Mouse (Mus musculus): Measurements from ENCODE around the gene Entpd3.

Entpd3 gene

GRCm38 (mm10) chr9:120569721-120570333 lies 30.2 kb downstream of the Entpd3 start:
- ChIA-PET CTCF (interaction anchor here (0.6 to 5.7 kb wide), 54 partner anchors 9 to 1113 kb away, joined by 3 to 140 read pairs (median 4); partner anchors contain the start of genes Eif1b (in 1 of the 4) and Entpd3 (in 1 of the 4)), POLR2A (interaction anchor here (0.6 to 5.1 kb wide), 43 partner anchors 10 to 607 kb away, joined by 3 to 104 read pairs (median 5); partner anchors contain the start of genes Eif1b (in 1 of the 4), Entpd3 (in 1 of the 4) and Rpsa (in 1 of the 4))

GRCm38 (mm10) chr9:120570334-120570725 lies 30.7 kb downstream of the Entpd3 start:
- CTCF ChIA-PET = interaction anchor here (0.6 to 5.7 kb wide), 35 partner anchors 10 to 1456 kb away, joined by 3 to 140 read pairs (median 5); partner anchors contain the start of genes Eif1b (in 1 of the 4) and Entpd3 (in 1 of the 4)
- POLR2A ChIA-PET = interaction anchor here (0.7 to 5.1 kb wide), 31 partner anchors 11 to 765 kb away, joined by 3 to 104 read pairs (median 10); partner anchors contain the start of genes Eif1b (in 1 of the 4), Entpd3 (in 1 of the 4) and Rpsa (in 1 of the 4)

- ChIA-PET CTCF (interaction anchor here (0.5 to 5.7 kb wide), 22 partner anchors 11 to 1457 kb away, joined by 3 to 140 read pairs (median 10); partner anchors contain the start of genes Eif1b (in 1 of the 4) and Entpd3 (in 1 of the 4)), POLR2A (interaction anchor here (0.6 to 5.1 kb wide), 94 partner anchors 8 to 1191 kb away, joined by 3 to 104 read pairs (median 4); partner anchors contain the start of genes Entpd3 (in 2 of the 4), Eif1b (in 1 of the 4), Mobp (in 1 of the 4) and Nktr (in 1 of the 4))
Measured at GRCm38 (mm10) chr9:120570741-120571592, 31.3 kb downstream of the Entpd3 start, which contains the start of gene Rpl14. Rpl14 (plus strand) TSS chr9:120571444.

- CTCF ChIA-PET = interaction anchor here (0.8 to 5.7 kb wide), 12 partner anchors 10 to 80 kb away, joined by 3 to 140 read pairs (median 20); partner anchors contain the start of genes Eif1b (in 1 of the 4) and Entpd3 (in 1 of the 4)
- POLR2A ChIA-PET = interaction anchor here (0.6 to 5.1 kb wide), 96 partner anchors 8 to 1282 kb away, joined by 3 to 104 read pairs (median 4); partner anchors contain the start of genes Entpd3 (in 2 of the 4), Csrnp1 (in 1 of the 4), Eif1b (in 1 of the 4) and Mobp (in 1 of the 4)
Measured at GRCm38 (mm10) chr9:120571593-120572385, 32.2 kb downstream of the Entpd3 start.

GRCm38 (mm10) chr9:120575748-120576661 lies 36.4 kb downstream of the Entpd3 start:
- CTCF ChIA-PET = interaction anchor here in 1 of 4 experiments (1.3 kb wide), 1 partner anchor 74 kb away, joined by 3 read pairs; no protein-coding TSS in a partner anchor
- POLR2A ChIA-PET = interaction anchor here in 2 of 4 experiments (0.7 to 1.1 kb wide), 3 partner anchors 74 to 448 kb away, joined by 3 to 4 read pairs (median 3); partner anchors contain the start of gene Rpsa (in 1 of the 2)

GRCm38 (mm10) chr9:120576662-120577013 lies 37.0 kb downstream of the Entpd3 start:
- CTCF ChIA-PET = interaction anchor here in 1 of 4 experiments (1.3 kb wide), 1 partner anchor 75 kb away, joined by 3 read pairs; no protein-coding TSS in a partner anchor
- POLR2A ChIA-PET = interaction anchor here in 2 of 4 experiments (0.7 to 1.1 kb wide), 3 partner anchors 75 to 449 kb away, joined by 3 to 4 read pairs (median 3); partner anchors contain the start of gene Rpsa (in 1 of the 2)

GRCm38 (mm10) chr9:120577133-120577651 lies 37.6 kb downstream of the Entpd3 start:
- POLR2A ChIA-PET = interaction anchor here in 2 of 4 experiments (0.7 to 2.4 kb wide), 4 partner anchors 8 to 450 kb away, joined by 3 to 6 read pairs (median 3); partner anchors contain the start of gene Rpsa (in 1 of the 2)
- CTCF ChIA-PET = no interaction called here

GRCm38 (mm10) chr9:120577706-120578405 lies 38.2 kb downstream of the Entpd3 start:
- ChIA-PET CTCF (interaction anchor here in 1 of 4 experiments (2.5 kb wide), 1 partner anchor 76 kb away, joined by 5 read pairs; no protein-coding TSS in a partner anchor), POLR2A (interaction anchor here in 1 of 4 experiments (1.0 to 2.4 kb wide), 2 partner anchors 9 to 14 kb away, joined by 3 to 6 read pairs; no protein-coding TSS in a partner anchor)

GRCm38 (mm10) chr9:120578701-120579100 lies 39.1 kb downstream of the Entpd3 start:
- CTCF ChIA-PET = interaction anchor here in 2 of 4 experiments (0.6 to 2.5 kb wide), 2 partner anchors 77 to 363 kb away, joined by 3 to 5 read pairs; no protein-coding TSS in a partner anchor
- POLR2A ChIA-PET = interaction anchor here in 2 of 4 experiments (1.0 to 6.0 kb wide), 4 partner anchors 8 to 451 kb away, joined by 3 to 104 read pairs (median 44); partner anchors contain the start of genes Rpl14 (in 2 of the 2) and Rpsa (in 1 of the 2)

GRCm38 (mm10) chr9:120579808-120580207 lies 40.2 kb downstream of the Entpd3 start:
- POLR2A ChIA-PET = interaction anchor here in 2 of 4 experiments (1.1 to 6.0 kb wide), 4 partner anchors 10 to 38 kb away, joined by 3 to 104 read pairs (median 44); partner anchors contain the start of gene Rpl14 (in 2 of the 2)
- CTCF ChIA-PET = interaction anchor here in 1 of 4 experiments (2.5 to 4.1 kb wide), 2 partner anchors 78 kb away, joined by 5 to 85 read pairs; no protein-coding TSS in a partner anchor

- CTCF ChIA-PET = interaction anchor here (0.5 to 4.1 kb wide), 94 partner anchors 10 to 1009 kb away, joined by 3 to 85 read pairs (median 4); partner anchors contain the start of genes Rpl14 (in 4 of the 4) and Entpd3 (in 1 of the 4)
Measured at GRCm38 (mm10) chr9:120581941-120582618, 42.5 kb downstream of the Entpd3 start.

GRCm38 (mm10) chr9:120582619-120583308 lies 43.1 kb downstream of the Entpd3 start:
- CTCF ChIA-PET = interaction anchor here (0.5 to 4.1 kb wide), 105 partner anchors 9 to 1010 kb away, joined by 3 to 85 read pairs (median 4); partner anchors contain the start of genes Rpl14 (in 4 of the 4) and Entpd3 (in 1 of the 4)

More at GRCm38 (mm10) chr9:120581941-120582618, 42.5 kb downstream of the Entpd3 start:
- POLR2A ChIA-PET = interaction anchor here (0.5 to 6.0 kb wide), 44 partner anchors 8 to 763 kb away, joined by 3 to 104 read pairs (median 4); partner anchors contain the start of gene Rpl14 (in 4 of the 4)

GRCm38 (mm10) chr9:120583314-120583713 lies 43.7 kb downstream of the Entpd3 start:
- ChIA-PET CTCF (interaction anchor here (0.5 to 4.1 kb wide), 48 partner anchors 8 to 809 kb away, joined by 3 to 85 read pairs (median 4); partner anchors contain the start of gene Rpl14 (in 3 of the 4)), POLR2A (interaction anchor here (0.8 to 6.0 kb wide), 16 partner anchors 9 to 351 kb away, joined by 3 to 104 read pairs (median 7); partner anchors contain the start of gene Rpl14 (in 4 of the 4))

More at GRCm38 (mm10) chr9:120582619-120583308, 43.1 kb downstream of the Entpd3 start:
- POLR2A ChIA-PET = interaction anchor here (0.5 to 6.0 kb wide), 45 partner anchors 9 to 762 kb away, joined by 3 to 104 read pairs (median 4); partner anchors contain the start of gene Rpl14 (in 4 of the 4)

Measured in embryonic stem cell, embryonic (primary cell).